Mouse (Mus musculus): ENCODE measurements around the gene Cdip1.

GRCm38 (mm10) chr16:4827639-4828038 is 37.5 kb upstream of the Cdip1 start:
- TF ChIP-seq POLR2A (IDR thresholded peaks at IDR 0.05; ENCODE audit: extremely low read depth, insufficient read depth, low read length) (no peak), CTCF (IDR thresholded peaks at IDR 0.05; ENCODE audit: low read depth, low read length) (no peak)
